Mouse (Mus musculus): ENCODE results near the gene Btbd11. TPM values are rescaled to one million over a fixed set of nuclear protein-coding genes. Genes with fewer than 3 reads are reported as not detected.

The Btbd11 gene
- polyA plus RNA-seq, 1 experiment from 2014 or later = 23.6 TPM

GRCm38 (mm10) chr10:85371309-85371708, 15.3 kb upstream of the Btbd11 start:
- Histone ChIP-seq H3K9me3 (ENCODE audit: control insufficient read depth, low read length) (no peaks in the 10 kb centered on the region), H3K4me1 (ENCODE audit: control insufficient read depth, insufficient read depth, low read length) (no peaks in the 10 kb centered on the region), H3K27ac (ENCODE audit: low read depth, low read length) (no peak overlapping the region), H3K27me3 (ENCODE audit: control insufficient read depth, insufficient read depth, low read length) (no peaks in the 10 kb centered on the region), H3K9ac (ENCODE audit: low read depth, low read length) (no peak overlapping the region), H3K4me2 (replicated peaks; ENCODE audit: low read depth, low read length) (no peak overlapping the region), H3K36me3 (ENCODE audit: control insufficient read depth, insufficient read depth, low read length) (no peaks in the 10 kb centered on the region), H3K4me3 (ENCODE audit: low read length) (no peak overlapping the region)
- ATAC-seq (ENCODE audit: low FRiP score, low TSS enrichment) = no peak
- 82% methylated on average over 2 of the region's 2 CpGs for WGBS

- no peaks in the 10 kb centered on the region for H3K36me3 ChIP-seq (ENCODE audit: control insufficient read depth, insufficient read depth, low read length)
- ATAC-seq (ENCODE audit: low FRiP score, low TSS enrichment) = no peak
These were observed 14.5 kb upstream of the Btbd11 start for GRCm38 (mm10) chr10:85372108-85372507.

GRCm38 (mm10) chr10:85378972-85379371, 7.6 kb upstream of the Btbd11 start:
- Histone ChIP-seq H3K27ac (ENCODE audit: low read depth, low read length) (no peak overlapping the region), H3K4me2 (replicated peaks; ENCODE audit: low read depth, low read length) (0 out of 2 replicates have a peak overlapping the region, but pooled peaks have one; percentile 26), H3K9ac (ENCODE audit: low read depth, low read length) (no peak overlapping the region), H3K4me1 (ENCODE audit: control insufficient read depth, insufficient read depth, low read length) (no peaks in the 10 kb centered on the region), H3K9me3 (ENCODE audit: control insufficient read depth, low read length) (no peaks in the 10 kb centered on the region), H3K4me3 (ENCODE audit: low read length) (no peak overlapping the region), H3K27me3 (ENCODE audit: control insufficient read depth, insufficient read depth, low read length) (no peaks in the 10 kb centered on the region), H3K36me3 (ENCODE audit: control insufficient read depth, insufficient read depth, low read length) (no peaks in the 10 kb centered on the region)
- ATAC-seq (ENCODE audit: low FRiP score, low TSS enrichment) = 0 out of 2 replicates have a peak, but pooled peaks have one; percentile 52
- 8% methylated on average over 8 of the region's 8 CpGs for WGBS

More at GRCm38 (mm10) chr10:85372108-85372507, 14.5 kb upstream of the Btbd11 start:
- WGBS = 73% methylated on average over 4 of the region's 4 CpGs
- Histone ChIP-seq H3K27ac (ENCODE audit: low read depth, low read length) (no peak overlapping the region), H3K27me3 (ENCODE audit: control insufficient read depth, insufficient read depth, low read length) (no peaks in the 10 kb centered on the region), H3K9ac (ENCODE audit: low read depth, low read length) (no peak overlapping the region), H3K9me3 (ENCODE audit: control insufficient read depth, low read length) (no peaks in the 10 kb centered on the region), H3K4me3 (ENCODE audit: low read length) (no peak overlapping the region), H3K4me1 (ENCODE audit: control insufficient read depth, insufficient read depth, low read length) (no peaks in the 10 kb centered on the region), H3K4me2 (replicated peaks; ENCODE audit: low read depth, low read length) (no peak overlapping the region)

GRCm38 (mm10) chr10:85382981-85383380, 3.6 kb upstream of the Btbd11 start:
- H3K4me1 ChIP-seq (ENCODE audit: control insufficient read depth, insufficient read depth, low read length) = 0 out of 2 replicates have a peak, but pooled peaks cover 6% of the 10 kb centered on the region
- H3K4me3 ChIP-seq (ENCODE audit: low read length) = no peak overlapping the region
- H3K27ac ChIP-seq (ENCODE audit: low read depth, low read length) = no peak overlapping the region
- WGBS = 90% methylated on average over 7 of the region's 7 CpGs
- ATAC-seq (ENCODE audit: low FRiP score, low TSS enrichment) = no peak
- H3K9me3 ChIP-seq (ENCODE audit: control insufficient read depth, low read length) = no peaks in the 10 kb centered on the region
- 0 out of 2 replicates have a peak, but pooled peaks cover 2% of the 10 kb centered on the region for H3K27me3 ChIP-seq (ENCODE audit: control insufficient read depth, insufficient read depth, low read length)
- no peak overlapping the region for H3K4me2 ChIP-seq (replicated peaks; ENCODE audit: low read depth, low read length)
- no peak overlapping the region for H3K9ac ChIP-seq (ENCODE audit: low read depth, low read length)
- no peaks in the 10 kb centered on the region for H3K36me3 ChIP-seq (ENCODE audit: control insufficient read depth, insufficient read depth, low read length)

- Histone ChIP-seq H3K27ac (ENCODE audit: low read depth, low read length) (peak overlapping the region; percentile 30; the same call in 1 of the 2 replicates), H3K4me2 (replicated peaks; ENCODE audit: low read depth, low read length) (peak overlapping the region; percentile 99), H3K4me1 (ENCODE audit: control insufficient read depth, insufficient read depth, low read length) (peaks cover 21% of the 10 kb centered on the region), H3K4me3 (ENCODE audit: low read length) (peak overlapping the region; percentile 71), H3K27me3 (ENCODE audit: control insufficient read depth, insufficient read depth, low read length) (0 out of 2 replicates have a peak, but pooled peaks cover 2% of the 10 kb centered on the region), H3K9me3 (ENCODE audit: control insufficient read depth, low read length) (no peaks in the 10 kb centered on the region), H3K36me3 (ENCODE audit: control insufficient read depth, insufficient read depth, low read length) (no peaks in the 10 kb centered on the region), H3K9ac (ENCODE audit: low read depth, low read length) (peak overlapping the region; percentile 77)
- WGBS = under 1% methylated on average over 78 of the region's 78 CpGs
- peak; percentile 37 for ATAC-seq (ENCODE audit: low FRiP score, low TSS enrichment)
These were observed 831 bp downstream of the Btbd11 start for GRCm38 (mm10) chr10:85387219-85388070.

- WGBS = under 1% methylated on average over 49 of the region's 50 CpGs
- ATAC-seq (ENCODE audit: low FRiP score, low TSS enrichment) = peak; percentile 46; the same call in 1 of the 2 replicates
These were observed 1.6 kb downstream of the Btbd11 start for GRCm38 (mm10) chr10:85388071-85388750.

GRCm38 (mm10) chr10:85388751-85389115, 2.1 kb downstream of the Btbd11 start:
- Histone ChIP-seq H3K4me1 (ENCODE audit: control insufficient read depth, insufficient read depth, low read length) (peaks cover 21% of the 10 kb centered on the region), H3K9me3 (ENCODE audit: control insufficient read depth, low read length) (no peaks in the 10 kb centered on the region), H3K36me3 (ENCODE audit: control insufficient read depth, insufficient read depth, low read length) (no peaks in the 10 kb centered on the region), H3K4me3 (ENCODE audit: low read length) (peak overlapping the region; percentile 71), H3K27ac (ENCODE audit: low read depth, low read length) (no peak overlapping the region), H3K27me3 (ENCODE audit: control insufficient read depth, insufficient read depth, low read length) (0 out of 2 replicates have a peak, but pooled peaks cover 2% of the 10 kb centered on the region), H3K4me2 (replicated peaks; ENCODE audit: low read depth, low read length) (peak overlapping the region; percentile 99), H3K9ac (ENCODE audit: low read depth, low read length) (peak overlapping the region; percentile 77; the same call in 1 of the 2 replicates)
- 0 out of 2 replicates have a peak, but pooled peaks have one; percentile 28 for ATAC-seq (ENCODE audit: low FRiP score, low TSS enrichment)
- WGBS = 2% methylated on average over 9 of the region's 9 CpGs

More at GRCm38 (mm10) chr10:85388071-85388750, 1.6 kb downstream of the Btbd11 start:
- 0 out of 2 replicates have a peak, but pooled peaks cover 2% of the 10 kb centered on the region for H3K27me3 ChIP-seq (ENCODE audit: control insufficient read depth, insufficient read depth, low read length)
- H3K4me3 ChIP-seq (ENCODE audit: low read length) = peak overlapping the region; percentile 71
- peak overlapping the region; percentile 99 for H3K4me2 ChIP-seq (replicated peaks; ENCODE audit: low read depth, low read length)
- peaks cover 21% of the 10 kb centered on the region for H3K4me1 ChIP-seq (ENCODE audit: control insufficient read depth, insufficient read depth, low read length)
- H3K9me3 ChIP-seq (ENCODE audit: control insufficient read depth, low read length) = no peaks in the 10 kb centered on the region
- H3K36me3 ChIP-seq (ENCODE audit: control insufficient read depth, insufficient read depth, low read length) = no peaks in the 10 kb centered on the region
- H3K9ac ChIP-seq (ENCODE audit: low read depth, low read length) = peak overlapping the region; percentile 77
- no peak overlapping the region for H3K27ac ChIP-seq (ENCODE audit: low read depth, low read length)

GRCm38 (mm10) chr10:85389286-85390139, 2.9 kb downstream of the Btbd11 start:
- Histone ChIP-seq H3K4me1 (ENCODE audit: control insufficient read depth, insufficient read depth, low read length) (peaks cover 21% of the 10 kb centered on the region), H3K9me3 (ENCODE audit: control insufficient read depth, low read length) (no peaks in the 10 kb centered on the region), H3K36me3 (ENCODE audit: control insufficient read depth, insufficient read depth, low read length) (no peaks in the 10 kb centered on the region), H3K4me3 (ENCODE audit: low read length) (peak overlapping the region; percentile 71), H3K9ac (ENCODE audit: low read depth, low read length) (no peak overlapping the region; the same call in 1 of the 2 replicates), H3K4me2 (replicated peaks; ENCODE audit: low read depth, low read length) (peak overlapping the region; percentile 99), H3K27ac (ENCODE audit: low read depth, low read length) (no peak overlapping the region), H3K27me3 (ENCODE audit: control insufficient read depth, insufficient read depth, low read length) (0 out of 2 replicates have a peak, but pooled peaks cover 2% of the 10 kb centered on the region)
- 41% methylated on average over 23 of the region's 23 CpGs for WGBS
- no peak for ATAC-seq (ENCODE audit: low FRiP score, low TSS enrichment)

All from kidney, embryonic 14.5 days (tissue).